Mouse (Mus musculus): ENCODE measurements at regions not wholly inside any gene's neighbourhood (a gene's known extent, or its start where the extent isn't known, plus 50 kb on each side); places are given as distances from the start of the nearest gene placed in this dataset.

- no peak for DNase-seq (ENCODE audit: low spot score in 2 of 2)
Observed at GRCm38 (mm10) chr8:93689832-93690471, 119.8 kb upstream of the Gnao1 start.

DNA sequence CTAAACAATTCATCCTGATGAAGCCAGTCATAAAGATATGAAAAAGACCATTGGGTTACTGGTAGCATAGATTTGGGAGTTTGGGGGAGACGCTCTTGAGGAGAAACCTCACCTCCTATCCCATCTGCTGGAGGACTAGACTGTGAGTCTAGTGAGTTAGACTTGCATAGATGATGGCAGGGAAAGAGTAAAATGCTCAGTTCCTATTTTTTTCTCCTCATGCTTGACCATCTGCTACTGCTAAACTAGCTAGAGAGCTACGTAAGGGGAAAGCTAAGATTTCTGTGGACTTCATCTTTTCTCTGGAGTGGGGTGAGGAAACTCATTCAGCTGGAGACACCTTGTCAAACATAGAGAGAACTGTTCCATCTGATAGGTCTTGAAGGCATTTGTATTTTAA is 118.4 kb upstream of the Gnao1 start:
- DNase-seq (ENCODE audit: low spot score in 2 of 2) = no peak

GRCm38 (mm10) chr8:93691826-93692225 is 117.9 kb upstream of the Gnao1 start:
- DNase-seq (ENCODE audit: low spot score in 2 of 2) = no peak

GRCm38 (mm10) chr8:93697206-93697605 is 112.6 kb upstream of the Gnao1 start:
- DNase-seq (ENCODE audit: low spot score in 2 of 2) = no peak

- DNase-seq (ENCODE audit: low spot score in 2 of 2) = no peak
Observed at GRCm38 (mm10) chr8:93698508-93698907, 111.3 kb upstream of the Gnao1 start.

- no peak for DNase-seq (ENCODE audit: low spot score in 2 of 2)
Observed at GRCm38 (mm10) chr8:93701391-93701790, 108.4 kb upstream of the Gnao1 start.

DNA sequence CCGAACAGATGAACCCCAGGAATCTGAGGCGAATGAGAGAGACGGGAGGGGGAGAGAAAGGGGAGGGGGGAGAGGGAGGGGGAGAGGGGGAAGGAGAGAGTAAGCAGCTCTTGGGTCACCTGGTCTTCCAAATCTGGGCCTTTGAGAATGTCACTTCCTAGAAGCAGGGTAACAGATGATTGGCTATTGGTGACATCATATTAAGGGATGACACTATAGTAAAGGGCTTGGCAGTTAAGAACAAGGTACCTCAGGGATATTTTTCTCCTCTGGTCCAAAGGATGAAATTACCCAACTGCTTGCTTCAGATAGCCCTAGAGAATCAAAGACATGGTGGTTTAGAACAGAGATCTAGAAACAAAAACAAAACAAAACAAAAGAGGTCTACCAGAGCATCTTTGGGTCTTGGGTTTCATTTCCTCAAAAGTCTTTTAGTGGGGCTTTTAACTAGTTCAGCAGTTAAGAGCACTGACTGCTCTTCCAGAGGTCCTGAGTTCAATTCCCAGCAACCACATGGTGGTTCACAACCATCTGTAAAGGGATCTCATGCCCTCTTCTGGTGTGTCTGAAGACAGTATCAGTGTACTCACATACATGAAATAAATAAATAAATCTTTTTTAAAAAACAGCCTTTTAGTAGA is 97.6 kb upstream of the Gnao1 start:
- no peak for DNase-seq (ENCODE audit: low spot score in 2 of 2)

GRCm38 (mm10) chr8:93713221-93713620 is 96.5 kb upstream of the Gnao1 start:
- no peak for DNase-seq (ENCODE audit: low spot score in 2 of 2)

DNA sequence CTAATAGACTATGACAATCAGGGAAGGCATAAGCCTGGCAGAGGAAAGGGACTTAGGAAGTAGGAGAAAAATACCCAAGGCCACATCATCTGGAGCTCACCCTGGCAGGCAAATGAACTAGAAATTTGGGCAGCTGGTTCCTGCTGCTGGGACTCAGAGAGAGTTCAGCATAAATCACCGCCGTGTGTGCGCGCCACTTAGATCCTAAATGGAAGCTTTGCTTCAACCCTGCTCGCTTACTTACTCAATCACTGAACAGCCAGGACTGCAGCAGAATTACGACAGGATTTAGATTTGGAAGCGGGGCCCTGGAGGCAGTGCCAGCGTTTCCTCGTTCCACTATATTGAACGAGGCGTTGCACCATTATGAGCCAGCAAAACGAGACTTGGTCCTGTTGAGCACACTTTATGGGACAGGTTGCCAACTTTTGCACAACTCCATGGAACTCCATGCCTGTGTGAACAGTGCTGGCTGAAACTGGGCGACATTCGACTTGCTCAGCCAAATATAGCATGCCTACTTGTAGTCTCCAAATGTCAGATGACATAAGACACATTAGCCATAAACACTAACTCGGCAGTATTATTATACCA is 84.8 kb upstream of the Gnao1 start:
- no peak for DNase-seq (ENCODE audit: low spot score in 2 of 2)

DNA sequence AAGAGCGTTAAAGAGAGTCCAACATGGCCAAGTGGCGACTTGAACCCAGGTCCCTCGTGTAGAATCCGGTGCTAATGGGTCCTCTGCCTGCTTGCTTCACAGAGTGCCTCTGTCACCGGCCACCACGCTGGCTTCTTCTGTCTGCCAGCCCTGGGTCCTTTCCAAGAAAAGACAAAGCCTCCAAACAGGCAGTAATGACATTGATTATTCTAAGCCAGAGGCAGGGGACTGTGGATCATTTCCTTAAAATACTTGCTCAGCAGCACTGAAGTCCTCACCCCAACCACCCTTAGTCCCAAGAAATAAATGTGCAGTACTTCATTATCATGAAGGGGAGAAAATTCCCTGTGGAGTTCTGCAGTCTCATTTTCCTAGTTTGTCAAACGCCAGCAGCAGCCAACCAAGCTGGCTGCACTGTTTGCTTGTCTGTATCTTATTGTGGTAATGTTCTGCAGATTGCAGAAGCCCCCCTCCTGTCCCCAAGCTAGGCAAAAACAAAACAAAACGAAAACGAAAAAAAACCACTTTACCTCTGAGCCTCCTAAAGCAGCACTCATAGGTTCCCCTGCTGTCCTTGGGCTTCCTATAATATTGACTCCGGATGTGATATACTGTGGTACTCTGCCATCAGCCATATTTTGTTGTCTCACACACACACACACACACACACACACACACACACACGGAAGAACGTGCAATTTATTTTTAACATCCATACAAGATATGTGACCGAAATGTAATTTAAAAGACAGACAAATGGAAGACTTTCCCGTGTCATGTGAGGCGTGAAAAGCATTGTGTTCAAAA is 80.4 kb upstream of the Gnao1 start:
- DNase-seq (ENCODE audit: low spot score in 2 of 2) = peak; percentile 61 to 68

DNA sequence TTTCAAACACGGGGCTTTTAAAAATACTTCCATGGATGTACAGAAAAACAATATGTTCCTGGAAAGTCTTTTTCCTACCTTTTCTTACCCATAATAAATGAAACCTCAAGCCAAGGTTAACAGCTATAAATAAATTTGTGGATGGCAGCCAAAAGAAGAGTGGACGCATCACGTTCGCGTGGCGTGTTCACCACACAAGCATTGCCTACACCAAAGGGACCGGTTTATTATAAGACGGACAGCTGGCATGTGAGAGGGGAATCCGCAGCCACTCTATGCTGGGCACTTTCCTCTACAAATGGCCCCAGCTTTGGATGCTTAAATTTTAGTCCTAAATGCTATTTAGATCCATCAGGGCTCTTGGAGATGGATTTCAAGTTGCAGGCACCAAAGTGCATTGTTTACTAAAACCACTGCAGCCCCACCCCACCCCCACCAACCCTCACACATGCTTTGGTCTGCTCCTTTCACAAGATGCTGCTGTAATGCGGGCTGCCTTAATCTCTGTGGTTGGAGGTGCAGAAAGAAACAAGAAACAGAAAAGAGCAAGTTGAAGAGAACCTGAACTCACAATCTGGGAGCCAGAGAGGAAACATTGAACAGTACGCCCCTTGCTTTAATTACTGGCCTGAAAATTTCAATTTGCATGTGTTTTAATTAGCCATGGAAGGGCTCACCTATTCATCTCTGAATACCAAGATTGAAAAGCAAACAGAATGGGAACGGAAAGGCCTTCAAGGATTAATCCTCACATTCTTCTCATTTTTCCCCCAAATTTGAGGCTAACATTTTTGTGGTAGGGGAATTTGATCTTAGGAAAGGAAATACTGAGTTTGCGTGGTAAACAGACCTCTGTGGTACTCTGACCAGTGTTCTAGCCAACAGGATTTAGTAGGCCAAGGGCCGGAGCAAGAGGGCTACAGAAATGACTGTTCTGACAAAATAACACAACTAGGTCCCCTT is 78.7 kb upstream of the Gnao1 start:
- no peak for DNase-seq (ENCODE audit: low spot score in 2 of 2)

DNA sequence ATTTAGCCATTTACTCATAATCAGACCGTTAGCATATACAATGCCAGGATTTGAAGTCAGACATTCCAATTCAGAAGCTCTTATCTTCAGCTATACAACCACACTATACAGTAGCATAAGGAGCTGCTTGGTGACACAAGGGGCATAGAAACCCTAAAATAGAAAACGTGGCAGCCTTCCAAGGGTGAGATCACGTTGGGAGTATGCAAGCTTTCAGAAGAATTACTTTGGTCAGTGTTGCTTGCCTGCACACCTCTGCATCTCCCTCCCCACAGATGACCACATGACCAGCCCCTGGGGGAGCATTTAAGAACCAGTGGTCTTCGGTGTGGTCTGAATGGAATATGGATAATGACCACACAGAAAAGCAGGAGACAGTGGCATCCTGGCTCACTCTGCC is 74.9 kb upstream of the Gnao1 start:
- no peak for DNase-seq (ENCODE audit: low spot score in 2 of 2)

GRCm38 (mm10) chr8:93740281-93740680 is 69.5 kb upstream of the Gnao1 start:
- no peak for DNase-seq (ENCODE audit: low spot score in 2 of 2)

GRCm38 (mm10) chr8:93748720-93749119 is 61.0 kb upstream of the Gnao1 start:
- no peak for DNase-seq (ENCODE audit: low spot score in 2 of 2)

- no peak for DNase-seq (ENCODE audit: low spot score in 2 of 2)
Observed at GRCm38 (mm10) chr8:93750921-93751320, 58.8 kb upstream of the Gnao1 start.

DNA sequence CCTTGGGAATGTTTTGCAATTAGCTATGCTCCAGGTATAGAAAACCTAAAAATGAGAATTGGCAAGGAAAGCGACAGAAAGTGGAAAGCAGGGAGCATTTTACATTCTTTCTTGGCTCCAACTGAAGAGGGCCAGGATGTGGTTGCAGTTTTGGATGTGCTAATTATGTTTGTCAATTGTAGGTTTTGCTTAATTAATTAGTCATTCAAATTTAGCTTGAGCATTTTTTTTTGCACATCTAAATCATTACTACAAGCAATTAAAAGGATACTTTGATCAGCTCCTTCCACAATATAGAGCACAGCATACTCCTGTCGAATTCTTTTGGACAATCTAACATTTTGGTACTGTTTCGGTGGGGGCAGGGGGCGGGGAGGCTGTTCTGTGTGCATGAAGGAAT is 53.8 kb upstream of the Gnao1 start:
- DNase-seq (ENCODE audit: low spot score in 2 of 2) = no peak
